Mouse (Mus musculus) midbrain, embryonic 10.5 days (tissue): ENCODE results near the gene Stk38. TPM values are rescaled to one million over a fixed set of nuclear protein-coding genes. Genes with fewer than 3 reads are reported as not detected.
"Not testable (repeated sequence)": the region's sequence is repeated elsewhere in the genome, so short reads cannot be mapped to it uniquely, and the experiment has no call there.

Source experiments
- DNase-seq: peaks from one replicate; pipeline ENCODE4 v3.0.0-alpha.2; 2017; ENCODE audit warnings: low spot score
- H3K27ac ChIP-seq: fragments of 300-500 bp; sonication (generic); replicated peaks from 2 replicates; pipeline ENCODE4 v1.5.1; 2016; ENCODE audit warnings: mild to moderate bottlenecking
- H3K27me3 ChIP-seq: fragments of 300-500 bp; sonication (generic); 2 replicates; pipeline ENCODE4 v1.6.1; 2016; ENCODE audit warnings: low read depth, mild to moderate bottlenecking; ENCODE audit not compliant: poor library complexity, severe bottlenecking
- H3K36me3 ChIP-seq: fragments of 300-500 bp; sonication (generic); 2 replicates; pipeline ENCODE4 v1.6.1; 2016; ENCODE audit warnings: mild to moderate bottlenecking, moderate library complexity
- H3K4me1 ChIP-seq: fragments of 300-500 bp; sonication (generic); 2 replicates; pipeline ENCODE4 v1.6.1; 2016
- H3K4me3 ChIP-seq: fragments of 300-500 bp; sonication (generic); 2 replicates; pipeline ENCODE4 v1.5.1; 2016; ENCODE audit warnings: mild to moderate bottlenecking, moderate library complexity
- H3K9me3 ChIP-seq: fragments of 300-500 bp; sonication (generic); replicated peaks from 2 replicates; pipeline ENCODE4 v1.6.1; 2016; ENCODE audit warnings: mild to moderate bottlenecking
- WGBS: fragments of 180-500 bp; shearing (Covaris S2); methylation state at CpG from one replicate; pipeline ENCODE4 v1.1.7; 2016; 5-methylcytosine and 5-hydroxymethylcytosine counted together
- polyA plus RNA-seq: library from polyadenylated mRNA; unstranded; fragments of >200 nt; fragmentation: Nextera tagmentation; extraction: Ambion mirVana; gene quantifications from 2 replicates; pipeline ENCODE4 v1.2.1, GENCODE M21; 2016

Stk38 gene
- polyA plus RNA-seq, 1 experiment from 2014 or later, result 115 TPM

- peaks cover 11% of the 10 kb centered on the region for H3K4me1 ChIP-seq
- WGBS, result 51% methylated on average over 11 of the region's 11 CpGs
- DNase-seq, result no peak
- H3K27ac ChIP-seq, result no peak overlapping the region
- H3K36me3 ChIP-seq, result no peaks in the 10 kb centered on the region
- no peak overlapping the region for H3K4me3 ChIP-seq
- no peaks in the 10 kb centered on the region for H3K9me3 ChIP-seq
- peaks cover 5% of the 10 kb centered on the region; the same call in 1 of the 2 replicates for H3K27me3 ChIP-seq
Measured at GRCm38 (mm10) chr17:29018292-29018984, 10.6 kb upstream of the Stk38 start.

GRCm38 (mm10) chr17:29016705-29017104 lies 8.9 kb upstream of the Stk38 start:
- no peak overlapping the region for H3K4me3 ChIP-seq
- WGBS, result 86% methylated on average over 4 of the region's 4 CpGs
- H3K36me3 ChIP-seq, result no peaks in the 10 kb centered on the region
- H3K4me1 ChIP-seq, result peaks cover 11% of the 10 kb centered on the region
- H3K27me3 ChIP-seq, result no peaks in the 10 kb centered on the region
- DNase-seq, result no peak
- no peak overlapping the region for H3K27ac ChIP-seq
- H3K9me3 ChIP-seq, result no peaks in the 10 kb centered on the region

- Histone ChIP-seq H3K4me1 (peaks cover 11% of the 10 kb centered on the region), H3K9me3 (no peaks in the 10 kb centered on the region), H3K36me3 (no peaks in the 10 kb centered on the region), H3K27me3 (no peaks in the 10 kb centered on the region), H3K4me3 (no peak overlapping the region), H3K27ac (no peak overlapping the region)
- DNase-seq, result peak; percentile 44
- 13% methylated on average over 2 of the region's 2 CpGs for WGBS
Measured at GRCm38 (mm10) chr17:29015638-29016037, 7.8 kb upstream of the Stk38 start.

GRCm38 (mm10) chr17:29014235-29014634 lies 6.4 kb upstream of the Stk38 start:
- Histone ChIP-seq H3K9me3 (no peaks in the 10 kb centered on the region), H3K4me1 (peaks cover 11% of the 10 kb centered on the region), H3K36me3 (no peaks in the 10 kb centered on the region), H3K27ac (peak overlapping the region; percentile 61; the same call in 1 of the 2 replicates), H3K27me3 (no peaks in the 10 kb centered on the region), H3K4me3 (no peak overlapping the region)
- DNase-seq, result no peak

- no peak for DNase-seq
- WGBS, result 89% methylated on average over 4 of the region's 4 CpGs
- Histone ChIP-seq H3K9me3 (no peaks in the 10 kb centered on the region), H3K4me3 (no peak overlapping the region), H3K27ac (no peak overlapping the region), H3K4me1 (peaks cover 37% of the 10 kb centered on the region), H3K27me3 (no peaks in the 10 kb centered on the region), H3K36me3 (peaks cover 13% of the 10 kb centered on the region)
Measured at GRCm38 (mm10) chr17:29009181-29009580, 1.4 kb upstream of the Stk38 start.

- Histone ChIP-seq H3K27me3 (no peaks in the 10 kb centered on the region), H3K9me3 (no peaks in the 10 kb centered on the region), H3K4me3 (peak overlapping the region; percentile 99), H3K27ac (peak overlapping the region; percentile 98), H3K36me3 (peaks cover 17% of the 10 kb centered on the region), H3K4me1 (peaks cover 31% of the 10 kb centered on the region)
- WGBS, result 10% methylated on average over 8 of the region's 8 CpGs
- DNase-seq, result no peak
Measured at GRCm38 (mm10) chr17:29008326-29008650, 493 bp upstream of the Stk38 start.

- H3K9me3 ChIP-seq, result no peaks in the 10 kb centered on the region
Measured at GRCm38 (mm10) chr17:29007243-29007640, 553 bp downstream of the Stk38 start.

GRCm38 (mm10) chr17:29006812-29007211 lies 983 bp downstream of the Stk38 start:
- no peaks in the 10 kb centered on the region for H3K27me3 ChIP-seq
- H3K36me3 ChIP-seq, result peaks cover 23% of the 10 kb centered on the region
- peak overlapping the region; percentile 99 for H3K4me3 ChIP-seq
- 10% methylated on average over 7 of the region's 7 CpGs for WGBS
- H3K4me1 ChIP-seq, result peaks cover 31% of the 10 kb centered on the region
- peak overlapping the region; percentile 98 for H3K27ac ChIP-seq
- no peaks in the 10 kb centered on the region for H3K9me3 ChIP-seq
- DNase-seq, result no peak

More at GRCm38 (mm10) chr17:29007243-29007640, 553 bp downstream of the Stk38 start:
- Histone ChIP-seq H3K4me1 (peaks cover 31% of the 10 kb centered on the region), H3K36me3 (peaks cover 22% of the 10 kb centered on the region), H3K27ac (peak overlapping the region; percentile 98), H3K4me3 (peak overlapping the region; percentile 99), H3K27me3 (no peaks in the 10 kb centered on the region)
- WGBS, result under 1% methylated on average over 19 of the region's 19 CpGs
- no peak for DNase-seq

- H3K4me1 ChIP-seq, result peaks cover 31% of the 10 kb centered on the region
- no peaks in the 10 kb centered on the region for H3K27me3 ChIP-seq
- 95% methylated on average over 3 of the region's 3 CpGs for WGBS
- H3K4me3 ChIP-seq, result 0 out of 2 replicates have a peak overlapping the region, but pooled peaks have one; percentile 99
- peaks cover 41% of the 10 kb centered on the region for H3K36me3 ChIP-seq
- no peaks in the 10 kb centered on the region for H3K9me3 ChIP-seq
- no peak overlapping the region for H3K27ac ChIP-seq
- no peak for DNase-seq
Measured at GRCm38 (mm10) chr17:29005002-29005401, 2.8 kb downstream of the Stk38 start.

GRCm38 (mm10) chr17:29003740-29004139 lies 4.1 kb downstream of the Stk38 start:
- peaks cover 54% of the 10 kb centered on the region for H3K36me3 ChIP-seq
- no peaks in the 10 kb centered on the region for H3K27me3 ChIP-seq
- WGBS, result 73% methylated on average over 1 of the region's 1 CpGs
- no peak overlapping the region for H3K4me3 ChIP-seq
- H3K27ac ChIP-seq, result no peak overlapping the region
- DNase-seq, result no peak
- H3K9me3 ChIP-seq, result no peaks in the 10 kb centered on the region
- H3K4me1 ChIP-seq, result peaks cover 31% of the 10 kb centered on the region

- Histone ChIP-seq H3K36me3 (peaks cover 85% of the 10 kb centered on the region), H3K4me3 (no peak overlapping the region), H3K27me3 (no peaks in the 10 kb centered on the region), H3K9me3 (no peaks in the 10 kb centered on the region), H3K4me1 (peaks cover 5% of the 10 kb centered on the region), H3K27ac (no peak overlapping the region)
- WGBS, result 88% methylated on average over 6 of the region's 6 CpGs
- no peak for DNase-seq
Measured at GRCm38 (mm10) chr17:29000465-29000864, 7.3 kb downstream of the Stk38 start.

- no peaks in the 10 kb centered on the region for H3K27me3 ChIP-seq
- no peaks in the 10 kb centered on the region for H3K9me3 ChIP-seq
- H3K27ac ChIP-seq, result no peak overlapping the region
- H3K36me3 ChIP-seq, result peaks cover 96% of the 10 kb centered on the region
- H3K4me1 ChIP-seq, result no peaks in the 10 kb centered on the region
- 94% methylated on average over 4 of the region's 4 CpGs for WGBS
- DNase-seq, result no peak
- H3K4me3 ChIP-seq, result no peak overlapping the region
Measured at GRCm38 (mm10) chr17:28994615-28995014, 13.2 kb downstream of the Stk38 start.

- DNase-seq, H3K9me3 ChIP-seq, H3K27me3 ChIP-seq, H3K4me1 ChIP-seq, H3K4me3 ChIP-seq, H3K27ac ChIP-seq: not testable (repeated sequence)
- peaks cover 94% of the 10 kb centered on the region for H3K36me3 ChIP-seq
- 88% methylated on average over 1 of the region's 1 CpGs for WGBS
Measured at GRCm38 (mm10) chr17:28993004-28993403, 14.8 kb downstream of the Stk38 start.
